Mouse (Mus musculus): Measurements from ENCODE around the gene Dirc2. TPM values are rescaled to one million over a fixed set of nuclear protein-coding genes. Genes with fewer than 3 reads are reported as not detected.

Gene Dirc2
- polyA plus RNA-seq, 1 experiment, result 2.9 TPM

- no peak for TF ChIP-seq GATA1 (IDR thresholded peaks at IDR 0.05; ENCODE audit: low read length)
Observed at GRCm38 (mm10) chr16:35694250-35694846, 74.8 kb downstream of the Dirc2 start.

- no peak for TF ChIP-seq GATA1 (IDR thresholded peaks at IDR 0.05; ENCODE audit: low read length)
Observed at GRCm38 (mm10) chr16:35691606-35692005, 77.5 kb downstream of the Dirc2 start.

- no peak for TF ChIP-seq GATA1 (IDR thresholded peaks at IDR 0.05; ENCODE audit: low read length)
Observed at GRCm38 (mm10) chr16:35686491-35686890, 82.7 kb downstream of the Dirc2 start.

- TF ChIP-seq GATA1 (IDR thresholded peaks at IDR 0.05; ENCODE audit: low read length), result no peak
Observed at GRCm38 (mm10) chr16:35685027-35685426, 84.1 kb downstream of the Dirc2 start.

GRCm38 (mm10) chr16:35681327-35682108, 87.6 kb downstream of the Dirc2 start:
- TF ChIP-seq GATA1 (IDR thresholded peaks at IDR 0.05; ENCODE audit: low read length), result no peak

- no peak for TF ChIP-seq GATA1 (IDR thresholded peaks at IDR 0.05; ENCODE audit: low read length)
Observed at GRCm38 (mm10) chr16:35678476-35678875, 90.7 kb downstream of the Dirc2 start.

GRCm38 (mm10) chr16:35677511-35678113, 91.5 kb downstream of the Dirc2 start:
- peak; percentile 100 for TF ChIP-seq GATA1 (IDR thresholded peaks at IDR 0.05; ENCODE audit: low read length)

GRCm38 (mm10) chr16:35664847-35665246, 104.3 kb downstream of the Dirc2 start:
- no peak for TF ChIP-seq GATA1 (IDR thresholded peaks at IDR 0.05; ENCODE audit: low read length)

GRCm38 (mm10) chr16:35663831-35664414, 105.2 kb downstream of the Dirc2 start:
- no peak for TF ChIP-seq GATA1 (IDR thresholded peaks at IDR 0.05; ENCODE audit: low read length)

- TF ChIP-seq GATA1 (IDR thresholded peaks at IDR 0.05; ENCODE audit: low read length), result no peak
Observed at GRCm38 (mm10) chr16:35660222-35660621, 108.9 kb downstream of the Dirc2 start.

- TF ChIP-seq GATA1 (IDR thresholded peaks at IDR 0.05; ENCODE audit: low read length), result no peak
Observed at GRCm38 (mm10) chr16:35653951-35654350, 115.2 kb downstream of the Dirc2 start.

- TF ChIP-seq GATA1 (IDR thresholded peaks at IDR 0.05; ENCODE audit: low read length), result no peak
Observed at GRCm38 (mm10) chr16:35652706-35653105, 116.5 kb downstream of the Dirc2 start.

- TF ChIP-seq GATA1 (IDR thresholded peaks at IDR 0.05; ENCODE audit: low read length), result no peak
Observed at GRCm38 (mm10) chr16:35652206-35652605, 117.0 kb downstream of the Dirc2 start.

GRCm38 (mm10) chr16:35648862-35649261, 120.3 kb downstream of the Dirc2 start:
- no peak for TF ChIP-seq GATA1 (IDR thresholded peaks at IDR 0.05; ENCODE audit: low read length)

Other genes starting within 250 kb of the Dirc2 start
- not detected in 2 replicates for gene Sema5b, start 228.2 kb downstream of the Dirc2 start, polyA plus RNA-seq (2012)
- gene Hspbap1, start 1.0 kb upstream of the Dirc2 start, polyA plus RNA-seq (2012), result 33.7 and 44.0 TPM in 2 replicates
- 2.2 and 3.7 TPM in 2 replicates for gene Parp14, start 102.2 kb upstream of the Dirc2 start, polyA plus RNA-seq (2012)
- gene Parp9, start 169.1 kb upstream of the Dirc2 start, polyA plus RNA-seq (2012), result 1.3 and 2.0 TPM in 2 replicates
- 2.3 and 2.8 TPM in 2 replicates for gene Dtx3l, start 169.8 kb upstream of the Dirc2 start, polyA plus RNA-seq (2012)
- 46.7 and 66.0 TPM in 2 replicates for gene Kpna1, start 209.4 kb upstream of the Dirc2 start, polyA plus RNA-seq (2012)